Mouse (Mus musculus) midbrain, embryonic 16.5 days (tissue): Measurements from ENCODE around the gene Abhd17b. TPM values are rescaled to one million over a fixed set of nuclear protein-coding genes. Genes with fewer than 3 reads are reported as not detected.
A peak's percentile ranks its signal among the peaks of the same experiment; 100 is the strongest.

Experiments
- ATAC-seq: fragments of 200-750 bp; cut with Nextera tagmentation; 2 replicates; pipeline ENCODE4 v1.8.0; 2017; ENCODE audit warnings: moderate TSS enrichment
- H3K27ac ChIP-seq: fragments of 300-500 bp; sonication (generic); 2 replicates; pipeline ENCODE4 v1.5.1; 2014; ENCODE audit warnings: mild to moderate bottlenecking, low read length, mixed read lengths
- H3K27me3 ChIP-seq: fragments of 300-500 bp; sonication (generic); 2 replicates; pipeline ENCODE4 v1.6.1; 2014; ENCODE audit warnings: low read depth, low read length, mixed read lengths; ENCODE audit not compliant: control insufficient read depth, insufficient read depth
- H3K36me3 ChIP-seq: fragments of 300-500 bp; sonication (generic); 2 replicates; pipeline ENCODE4 v1.6.1; 2014; ENCODE audit warnings: mild to moderate bottlenecking, low read length, moderate library complexity, mixed read lengths; ENCODE audit not compliant: control insufficient read depth, insufficient read depth
- H3K4me1 ChIP-seq: fragments of 300-500 bp; sonication (generic); 2 replicates; pipeline ENCODE4 v1.6.1; 2014; ENCODE audit warnings: mild to moderate bottlenecking, low read length, mixed read lengths; ENCODE audit not compliant: control insufficient read depth, insufficient read depth
- H3K4me2 ChIP-seq: fragments of 300-500 bp; sonication (generic); 2 replicates; pipeline ENCODE4 v1.6.1; 2014; ENCODE audit warnings: mild to moderate bottlenecking, low read length, mixed read lengths
- H3K4me3 ChIP-seq: fragments of 300-500 bp; sonication (generic); 2 replicates; pipeline ENCODE4 v1.5.1; 2014; ENCODE audit warnings: low read depth, mild to moderate bottlenecking, low read length, moderate library complexity, mixed read lengths
- H3K9ac ChIP-seq: fragments of 300-500 bp; sonication (generic); 2 replicates; pipeline ENCODE4 v1.6.1; 2014; ENCODE audit warnings: low read depth, low read length, mixed read lengths
- H3K9me3 ChIP-seq: fragments of 300-500 bp; sonication (generic); replicated peaks from 2 replicates; pipeline ENCODE4 v1.6.1; 2014; ENCODE audit warnings: mild to moderate bottlenecking, low read length, mixed read lengths; ENCODE audit not compliant: control insufficient read depth, poor library complexity, severe bottlenecking
- WGBS: fragments of 180-500 bp; shearing (Covaris S2); extraction: QIAGEN DNeasy Blood & Tissue Kit; methylation state at CpG from one replicate; pipeline ENCODE4 v1.1.7; 2014; 5-methylcytosine and 5-hydroxymethylcytosine counted together
- polyA plus RNA-seq: library from polyadenylated mRNA; unstranded; fragments of >200 nt; fragmentation: Nextera tagmentation; extraction: Ambion mirVana; gene quantifications from 2 replicates; pipeline ENCODE4 v1.2.1, GENCODE M21; 2015

The Abhd17b gene
- polyA plus RNA-seq, 1 experiment from 2014 or later: 35.5 TPM

- Histone ChIP-seq H3K4me1 (no peaks in the 10 kb centered on the region), H3K27ac (no peak overlapping the region), H3K4me3 (no peak overlapping the region), H3K9ac (no peak overlapping the region), H3K9me3 (peaks cover 7% of the 10 kb centered on the region), H3K27me3 (no peaks in the 10 kb centered on the region), H3K4me2 (no peak overlapping the region), H3K36me3 (peaks cover 3% of the 10 kb centered on the region; the same call in 1 of the 2 replicates)
- no peak for ATAC-seq
- 97% methylated on average over 17 of the region's 17 CpGs for WGBS
These were observed 21.5 kb downstream of the Abhd17b start for GRCm38 (mm10) chr19:21674354-21675096.

GRCm38 (mm10) chr19:21680091-21680490 is 27.1 kb downstream of the Abhd17b start:
- Histone ChIP-seq H3K27me3 (no peaks in the 10 kb centered on the region), H3K27ac (no peak overlapping the region), H3K4me3 (no peak overlapping the region), H3K9ac (no peak overlapping the region), H3K9me3 (peaks cover 2% of the 10 kb centered on the region), H3K36me3 (peaks cover 13% of the 10 kb centered on the region), H3K4me1 (no peaks in the 10 kb centered on the region), H3K4me2 (no peak overlapping the region)
- WGBS: 97% methylated on average over 3 of the region's 3 CpGs
- ATAC-seq: no peak

GRCm38 (mm10) chr19:21680986-21681385 is 28.0 kb downstream of the Abhd17b start:
- peaks cover 13% of the 10 kb centered on the region for H3K36me3 ChIP-seq
- H3K4me3 ChIP-seq: no peak overlapping the region
- no peak overlapping the region for H3K9ac ChIP-seq
- no peak for ATAC-seq
- H3K4me1 ChIP-seq: no peaks in the 10 kb centered on the region
- 97% methylated on average over 10 of the region's 10 CpGs for WGBS
- H3K4me2 ChIP-seq: no peak overlapping the region
- no peaks in the 10 kb centered on the region for H3K9me3 ChIP-seq
- no peaks in the 10 kb centered on the region for H3K27me3 ChIP-seq
- no peak overlapping the region for H3K27ac ChIP-seq

GRCm38 (mm10) chr19:21713260-21714031 is 60.5 kb downstream of the Abhd17b start:
- H3K9me3 ChIP-seq: no peaks in the 10 kb centered on the region
- H3K4me1 ChIP-seq: 0 out of 2 replicates have a peak, but pooled peaks cover 2% of the 10 kb centered on the region
- 76% methylated on average over 3 of the region's 3 CpGs for WGBS
- H3K36me3 ChIP-seq: no peaks in the 10 kb centered on the region
- H3K9ac ChIP-seq: no peak overlapping the region
- H3K4me3 ChIP-seq: no peak overlapping the region
- no peak overlapping the region for H3K4me2 ChIP-seq
- no peaks in the 10 kb centered on the region for H3K27me3 ChIP-seq
- ATAC-seq: peak; percentile 86
- H3K27ac ChIP-seq: no peak overlapping the region

- WGBS: 77% methylated on average over 10 of the region's 10 CpGs
- Histone ChIP-seq H3K27me3 (no peaks in the 10 kb centered on the region), H3K4me1 (0 out of 2 replicates have a peak, but pooled peaks cover 2% of the 10 kb centered on the region), H3K9ac (no peak overlapping the region), H3K9me3 (no peaks in the 10 kb centered on the region), H3K4me3 (no peak overlapping the region), H3K36me3 (no peaks in the 10 kb centered on the region), H3K27ac (no peak overlapping the region), H3K4me2 (no peak overlapping the region)
- ATAC-seq: no peak
These were observed 61.4 kb downstream of the Abhd17b start for GRCm38 (mm10) chr19:21714278-21714883.

- Histone ChIP-seq H3K36me3 (no peaks in the 10 kb centered on the region), H3K4me2 (no peak overlapping the region), H3K4me3 (no peak overlapping the region), H3K4me1 (0 out of 2 replicates have a peak, but pooled peaks cover 2% of the 10 kb centered on the region), H3K9ac (no peak overlapping the region), H3K27me3 (no peaks in the 10 kb centered on the region), H3K9me3 (no peaks in the 10 kb centered on the region), H3K27ac (no peak overlapping the region)
- 72% methylated on average over 10 of the region's 10 CpGs for WGBS
- ATAC-seq: no peak
These were observed 62.0 kb downstream of the Abhd17b start for GRCm38 (mm10) chr19:21715005-21715442.

GRCm38 (mm10) chr19:21715515-21715914 is 62.5 kb downstream of the Abhd17b start:
- Histone ChIP-seq H3K4me2 (no peak overlapping the region), H3K27me3 (no peaks in the 10 kb centered on the region), H3K4me1 (0 out of 2 replicates have a peak, but pooled peaks cover 2% of the 10 kb centered on the region), H3K27ac (no peak overlapping the region), H3K9ac (no peak overlapping the region), H3K4me3 (no peak overlapping the region), H3K9me3 (no peaks in the 10 kb centered on the region), H3K36me3 (no peaks in the 10 kb centered on the region)
- 92% methylated on average over 9 of the region's 9 CpGs for WGBS
- no peak for ATAC-seq

- 91% methylated on average over 3 of the region's 3 CpGs for WGBS
- Histone ChIP-seq H3K9me3 (no peaks in the 10 kb centered on the region), H3K27me3 (no peaks in the 10 kb centered on the region), H3K27ac (no peak overlapping the region), H3K4me3 (no peak overlapping the region), H3K9ac (no peak overlapping the region), H3K4me2 (no peak overlapping the region), H3K4me1 (0 out of 2 replicates have a peak, but pooled peaks cover 2% of the 10 kb centered on the region), H3K36me3 (no peaks in the 10 kb centered on the region)
- ATAC-seq: no peak
These were observed 63.5 kb downstream of the Abhd17b start for GRCm38 (mm10) chr19:21716456-21716855.
